Mouse (Mus musculus) c-Kit-positive CD71-positive TER-119-positive erythroid progenitor cells, embryonic 14.5 days (primary cell): Measurements from ENCODE around the gene Safb.

Experiments
- DNase-seq: peaks from one replicate; pipeline ENCODE4 v3.0.0-alpha.2; 2013; ENCODE audit warnings: low spot score

Gene Safb

GRCm38 (mm10) chr17:56647546-56647945 is 62.9 kb downstream of the Safb start:
- DNase-seq: no peak

GRCm38 (mm10) chr17:56651801-56652200 is 67.2 kb downstream of the Safb start:
- no peak for DNase-seq

GRCm38 (mm10) chr17:56654771-56655170 is 70.1 kb downstream of the Safb start:
- no peak for DNase-seq

GRCm38 (mm10) chr17:56655311-56655710 is 70.7 kb downstream of the Safb start:
- no peak for DNase-seq
